In genomic region chr12:15654585-15654984, GRCm38 (mm10) we compare ENCODE assay signal across 19 mouse cellular contexts.
DNase-seq lines count a peak whose midpoint lies in the region; ATAC-seq and TF ChIP-seq lines count a peak whose summit lies in the region.
"Had no signal": no experiment of that assay in that cellular context is flagged by ENCODE, and none has a peak within 500 bp of the region (broad histone marks: within the 10 kb centered on the region; RNA-seq: fewer than 3 reads in every experiment).

No protein-coding gene starts in this region.

- H3K4me3 ChIP-seq in gastrocnemius, adult 2 months = no peak overlapping the region
- no peak overlapping the region for H3K4me3 ChIP-seq in limb, embryonic 14.5 days (replicated peaks; ENCODE audit: low read length)
- no peak overlapping the region for H3K4me3 ChIP-seq in limb, embryonic 10.5 days
- H3K4me3 ChIP-seq in limb, embryonic 15.5 days = no peak overlapping the region
- no peak overlapping the region for H3K4me3 ChIP-seq in myocyte
- H3K4me3 ChIP-seq: embryonic facial prominence, embryonic 13.5 days; forebrain, embryonic 12.5 days had no signal

- no peak overlapping the region for H3ac ChIP-seq in myocyte (ENCODE audit: control insufficient read depth, insufficient read length)

- no peaks in the 10 kb centered on the region for H3K9me3 ChIP-seq in limb, embryonic 14.5 days (ENCODE audit: control insufficient read depth, low read length)
- H3K9me3 ChIP-seq in limb, embryonic 10.5 days (replicated peaks) = no peaks in the 10 kb centered on the region
- no peaks in the 10 kb centered on the region for H3K9me3 ChIP-seq in limb, embryonic 15.5 days
- H3K9me3 ChIP-seq: embryonic facial prominence, embryonic 13.5 days; forebrain, embryonic 12.5 days had no signal

- WGBS in limb, embryonic 14.5 days = 89% methylated on average over 4 of the region's 4 CpGs
- 88% methylated on average over 4 of the region's 4 CpGs for WGBS in limb, embryonic 10.5 days
- 88% methylated on average over 4 of the region's 4 CpGs for WGBS in limb, embryonic 15.5 days

- no peak overlapping the region for H3K9ac ChIP-seq in limb, embryonic 14.5 days (ENCODE audit: low read depth, low read length, severe bottlenecking)
- H3K9ac ChIP-seq in limb, embryonic 15.5 days = no peak overlapping the region
- H3K9ac ChIP-seq: embryonic facial prominence, embryonic 13.5 days; forebrain, embryonic 12.5 days had no signal

- no peaks in the 10 kb centered on the region for H3K36me3 ChIP-seq in limb, embryonic 14.5 days (ENCODE audit: control insufficient read depth, insufficient read depth, low read length)
- H3K36me3 ChIP-seq in limb, embryonic 10.5 days = no peaks in the 10 kb centered on the region
- H3K36me3 ChIP-seq in limb, embryonic 15.5 days = no peaks in the 10 kb centered on the region
- H3K36me3 ChIP-seq in myocyte (ENCODE audit: control insufficient read depth, insufficient read depth) = no peaks in the 10 kb centered on the region
- H3K36me3 ChIP-seq: embryonic facial prominence, embryonic 13.5 days; forebrain, embryonic 12.5 days had no signal

- ATAC-seq in limb, embryonic 14.5 days (ENCODE audit: low FRiP score, low read depth) = peak; percentile 63
- ATAC-seq in limb, embryonic 15.5 days (ENCODE audit: insufficient number of reproducible peaks, low FRiP score, low TSS enrichment, low read depth) = peak; percentile 35; the same call in 1 of the 2 replicates
- no peak for ATAC-seq in activated CD4-positive, CD25-positive, alpha-beta regulatory T cell, adult 4 months
- ATAC-seq: forebrain, embryonic 14.5 days; forebrain, embryonic 16.5 days had no signal

- peak; percentile 22 for DNase-seq in gastrocnemius, adult 2 months
- DNase-seq in gastrocnemius, adult 18-20 months (ENCODE audit: low spot score) = no peak
- peak; percentile 56 for DNase-seq in limb, embryonic 14.5 days (ENCODE audit: low spot score)
- DNase-seq in limb, embryonic 10.5 days (ENCODE audit: low spot score) = no peak
- DNase-seq: adrenal gland, adult 8-10 months; adrenal gland, postnatal 14 days; adrenal gland, postnatal 36 days; cerebellum, adult 11-12 months; cerebellum, adult 2 months; cerebellum, adult 9-10 months; cerebellum, postnatal 10 days; cerebellum, postnatal 25 days had no signal

- H3K27ac ChIP-seq in gastrocnemius, adult 2 months = no peak overlapping the region; the same call in 1 of the 2 replicates
- H3K27ac ChIP-seq in limb, embryonic 14.5 days (replicated peaks; ENCODE audit: low read depth, low read length) = no peak overlapping the region
- no peak overlapping the region for H3K27ac ChIP-seq in limb, embryonic 10.5 days
- no peak overlapping the region for H3K27ac ChIP-seq in limb, embryonic 15.5 days
- H3K27ac ChIP-seq: embryonic facial prominence, embryonic 13.5 days; forebrain, embryonic 12.5 days had no signal

- no peak overlapping the region for H3K4me2 ChIP-seq in limb, embryonic 14.5 days (replicated peaks; ENCODE audit: low read depth, low read length, severe bottlenecking)
- H3K4me2 ChIP-seq in limb, embryonic 15.5 days = no peak overlapping the region
- no peak overlapping the region for H3K4me2 ChIP-seq in myocyte (ENCODE audit: low read depth)
- H3K4me2 ChIP-seq: embryonic facial prominence, embryonic 13.5 days; forebrain, embryonic 12.5 days had no signal

- H3K4me1 ChIP-seq in limb, embryonic 14.5 days (ENCODE audit: control insufficient read depth, insufficient read depth, low read length) = peaks cover 3% of the 10 kb centered on the region
- H3K4me1 ChIP-seq in limb, embryonic 10.5 days = peaks cover 13% of the 10 kb centered on the region
- H3K4me1 ChIP-seq in limb, embryonic 15.5 days = peaks cover 5% of the 10 kb centered on the region; the same call in 1 of the 2 replicates
- H3K4me1 ChIP-seq: forebrain, embryonic 12.5 days had no signal

- no peaks in the 10 kb centered on the region for H3K27me3 ChIP-seq in limb, embryonic 14.5 days (ENCODE audit: control insufficient read depth, insufficient read depth, low read length)
- no peaks in the 10 kb centered on the region for H3K27me3 ChIP-seq in limb, embryonic 10.5 days (ENCODE audit: low read depth, poor library complexity, severe bottlenecking)
- no peaks in the 10 kb centered on the region for H3K27me3 ChIP-seq in limb, embryonic 15.5 days
- H3K27me3 ChIP-seq in myocyte (ENCODE audit: control insufficient read depth, insufficient read depth, insufficient read length) = no peaks in the 10 kb centered on the region
- H3K27me3 ChIP-seq: forebrain, embryonic 12.5 days had no signal

- no peak for TF ChIP-seq CTCF in gastrocnemius, adult 2 months (IDR thresholded peaks at IDR 0.05)

- intact Hi-C loops in gastrocnemius, adult 2 months (cut with DNase I) = loop anchor here (5.0 kb wide), 1 partner anchor 158 kb away; no protein-coding TSS in a partner anchor

- no peak for TF ChIP-seq POLR2A in limb, embryonic 14.5 days (IDR thresholded peaks at IDR 0.05; ENCODE audit: borderline replicate concordance, extremely low read depth, insufficient read depth, insufficient read length)
- TF ChIP-seq POLR2A in myocyte (IDR thresholded peaks at IDR 0.05; ENCODE audit: insufficient read length, low read depth) = no peak

- H3K79me2 ChIP-seq in myocyte (ENCODE audit: control insufficient read depth, insufficient read depth) = no peaks in the 10 kb centered on the region

TF ChIP-seq in myocyte, 11 proteins besides CTCF, POLR2A, EP300 and RAD21:
- TF ChIP-seq SRF (IDR thresholded peaks at IDR 0.05; ENCODE audit: control insufficient read depth, insufficient read length, low read depth) = no peak
- peak in 2 of 3 experiments; percentile 53 to 59 for TF ChIP-seq MYOG (IDR thresholded peaks at IDR 0.05; ENCODE audit: control insufficient read depth in 1 of 3, insufficient read depth in 1 of 3, insufficient read length in 2 of 3, low read depth in 2 of 3)
- TF ChIP-seq CEBPB (IDR thresholded peaks at IDR 0.05; ENCODE audit: insufficient read depth, poor library complexity, severe bottlenecking) = 0 out of 2 replicates have a peak, but pooled peaks have one; percentile 24
- no peak for TF ChIP-seq REST (IDR thresholded peaks at IDR 0.05; ENCODE audit: insufficient read depth, insufficient read length)
- peak; percentile 51 for TF ChIP-seq TCF12 (IDR thresholded peaks at IDR 0.05; ENCODE audit: insufficient read depth, poor library complexity, severe bottlenecking)
- TF ChIP-seq TCF3 (IDR thresholded peaks at IDR 0.05; ENCODE audit: insufficient read length, low read depth) = no peak
- no peak for TF ChIP-seq USF1 (IDR thresholded peaks at IDR 0.05; ENCODE audit: low read depth)
- TF ChIP-seq E2F4 (IDR thresholded peaks at IDR 0.05; ENCODE audit: insufficient read depth) = no peak
- no peak for TF ChIP-seq MAX (IDR thresholded peaks at IDR 0.05; ENCODE audit: low read depth)
- TF ChIP-seq POLR2AphosphoS2 (IDR thresholded peaks at IDR 0.05; ENCODE audit: insufficient read length, low read depth) = no peak
- TF ChIP-seq MYOD1 (IDR thresholded peaks at IDR 0.05; ENCODE audit: control insufficient read depth in 1 of 3, insufficient read length in 2 of 3, low read depth in 2 of 3) = peak in 2 of 3 experiments; percentile 68 to 73

Comparison
In these comparisons a context has a peak if more than half of its experiments do, and no peak if none do; other contexts are left out.
1. DNase-seq: peak in gastrocnemius, adult 2 months (single experiment) and limb, embryonic 14.5 days (single experiment); none in gastrocnemius, adult 18-20 months (single experiment) and limb, embryonic 10.5 days (single experiment).